Mouse (Mus musculus): Measurements from ENCODE around the gene Rhox2h.
"Not testable (repeated sequence)": the region's sequence is repeated elsewhere in the genome, so short reads cannot be mapped to it uniquely, and the experiment has no call there.

GRCm38 (mm10) chrX:37673177-37673576 lies at the start of gene Rhox2h:
- TF ChIP-seq CTCF (IDR thresholded peaks at IDR 0.05; ENCODE audit: extremely low read depth, insufficient read length, insufficient replicate concordance, low read depth, low read length); POLR2A (IDR thresholded peaks at IDR 0.05; ENCODE audit: low read depth, low read length): not testable (repeated sequence)
